Mouse (Mus musculus) heart, adult 2 months (tissue): ENCODE data around the gene Trmt1l.

Experiments
- CTCF ChIP-seq: fragments of 200-600 bp; IDR thresholded peaks from 2 replicates; pipeline ENCODE4 v1.8.1; 2022; ENCODE audit warnings: antibody characterized with exemption, mild to moderate bottlenecking, moderate library complexity
- POLR2A ChIP-seq: fragments of 200-500 bp; IDR thresholded peaks from 2 replicates; pipeline ENCODE4 v1.6.1; 2011; ENCODE audit warnings: mild to moderate bottlenecking, low read depth, low read length, control low read depth; ENCODE audit not compliant: insufficient read depth

DNA sequence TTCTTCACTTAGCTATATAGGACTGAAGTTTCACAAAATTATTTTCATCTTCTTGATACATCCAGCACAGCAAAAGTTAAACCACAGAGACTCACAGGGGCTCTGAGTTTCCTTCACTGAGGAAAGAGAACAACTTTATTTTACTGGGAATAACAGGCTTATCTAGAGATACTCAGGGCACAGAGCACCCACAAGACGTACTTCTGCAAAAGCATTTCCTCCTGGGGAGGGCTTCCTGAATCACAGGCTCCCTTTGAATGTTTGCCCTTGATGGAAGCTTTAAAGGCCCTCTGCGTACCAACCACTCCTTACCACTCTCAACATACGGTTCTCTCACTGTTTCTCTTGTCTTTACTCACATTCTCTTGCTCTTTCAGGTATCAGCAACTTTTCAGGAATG lies 6.2 kb upstream of the Trmt1l start:
- TF ChIP-seq CTCF (no peak), POLR2A (no peak)
